Mouse (Mus musculus): ENCODE data around the gene Khdc1c. TPM values are rescaled to one million over a fixed set of nuclear protein-coding genes. Genes with fewer than 3 reads are reported as not detected.
"Not testable (repeated sequence)": the region's sequence is repeated elsewhere in the genome, so short reads cannot be mapped to it uniquely, and the experiment has no call there.

Gene Khdc1c
- polyA plus RNA-seq, 2 experiments, result not detected

GRCm38 (mm10) chr1:21333222-21333973 is 34.7 kb upstream of the Khdc1c start:
- Histone ChIP-seq H3K4me3 (replicated peaks; ENCODE audit: low read length) (no peak overlapping the region), H3K36me3 (ENCODE audit: control insufficient read depth, insufficient read depth, low read length) (no peaks in the 10 kb centered on the region), H3K9ac (ENCODE audit: low read depth, low read length, severe bottlenecking) (no peak overlapping the region), H3K27me3 (ENCODE audit: control insufficient read depth, insufficient read depth, low read length) (no peaks in the 10 kb centered on the region), H3K4me1 (ENCODE audit: control insufficient read depth, insufficient read depth, low read length) (no peaks in the 10 kb centered on the region), H3K4me2 (replicated peaks; ENCODE audit: low read depth, low read length, severe bottlenecking) (no peak overlapping the region), H3K27ac (replicated peaks; ENCODE audit: low read depth, low read length) (no peak overlapping the region), H3K9me3 (ENCODE audit: control insufficient read depth, low read length) (no peaks in the 10 kb centered on the region)
- TF ChIP-seq POLR2A (IDR thresholded peaks at IDR 0.05; ENCODE audit: borderline replicate concordance, extremely low read depth, insufficient read depth, insufficient read length), result no peak
- DNase-seq (ENCODE audit: low spot score) (no peak), ATAC-seq (ENCODE audit: low FRiP score, low read depth) (no peak)
- 78% methylated on average over 16 of the region's 16 CpGs for WGBS

GRCm38 (mm10) chr1:21335836-21336235 is 32.3 kb upstream of the Khdc1c start:
- ATAC-seq (ENCODE audit: low FRiP score, low read depth), result no peak

GRCm38 (mm10) chr1:21340745-21341144 is 27.4 kb upstream of the Khdc1c start:
- H3K36me3 ChIP-seq (ENCODE audit: control insufficient read depth, insufficient read depth, low read length), result no peaks in the 10 kb centered on the region
- no peaks in the 10 kb centered on the region for H3K27me3 ChIP-seq (ENCODE audit: control insufficient read depth, insufficient read depth, low read length)
- H3K9me3 ChIP-seq (ENCODE audit: control insufficient read depth, low read length), result no peaks in the 10 kb centered on the region
- H3K4me2 ChIP-seq (replicated peaks; ENCODE audit: low read depth, low read length, severe bottlenecking), result no peak overlapping the region
- H3K27ac ChIP-seq (replicated peaks; ENCODE audit: low read depth, low read length), result no peak overlapping the region
- no peak for DNase-seq (ENCODE audit: low spot score)
- no peak overlapping the region for H3K9ac ChIP-seq (ENCODE audit: low read depth, low read length, severe bottlenecking)
- H3K4me1 ChIP-seq (ENCODE audit: control insufficient read depth, insufficient read depth, low read length), result no peaks in the 10 kb centered on the region
- ATAC-seq (ENCODE audit: low FRiP score, low read depth), result no peak
- 100% methylated on average over 1 of the region's 1 CpGs for WGBS
- no peak overlapping the region for H3K4me3 ChIP-seq (replicated peaks; ENCODE audit: low read length)
- TF ChIP-seq POLR2A (IDR thresholded peaks at IDR 0.05; ENCODE audit: borderline replicate concordance, extremely low read depth, insufficient read depth, insufficient read length), result no peak

More at GRCm38 (mm10) chr1:21335836-21336235, 32.3 kb upstream of the Khdc1c start:
- no peak for DNase-seq (ENCODE audit: low spot score)
- Histone ChIP-seq H3K9ac (ENCODE audit: low read depth, low read length, severe bottlenecking) (no peak overlapping the region), H3K27ac (replicated peaks; ENCODE audit: low read depth, low read length) (no peak overlapping the region), H3K27me3 (ENCODE audit: control insufficient read depth, insufficient read depth, low read length) (no peaks in the 10 kb centered on the region), H3K4me3 (replicated peaks; ENCODE audit: low read length) (no peak overlapping the region), H3K4me2 (replicated peaks; ENCODE audit: low read depth, low read length, severe bottlenecking) (no peak overlapping the region), H3K36me3 (ENCODE audit: control insufficient read depth, insufficient read depth, low read length) (no peaks in the 10 kb centered on the region), H3K9me3 (ENCODE audit: control insufficient read depth, low read length) (no peaks in the 10 kb centered on the region), H3K4me1 (ENCODE audit: control insufficient read depth, insufficient read depth, low read length) (no peaks in the 10 kb centered on the region)
- no peak for TF ChIP-seq POLR2A (IDR thresholded peaks at IDR 0.05; ENCODE audit: borderline replicate concordance, extremely low read depth, insufficient read depth, insufficient read length)

GRCm38 (mm10) chr1:21344253-21344652 is 23.9 kb upstream of the Khdc1c start:
- Histone ChIP-seq H3K4me2 (replicated peaks; ENCODE audit: low read depth, low read length, severe bottlenecking) (no peak overlapping the region), H3K27me3 (ENCODE audit: control insufficient read depth, insufficient read depth, low read length) (no peaks in the 10 kb centered on the region), H3K4me1 (ENCODE audit: control insufficient read depth, insufficient read depth, low read length) (no peaks in the 10 kb centered on the region), H3K36me3 (ENCODE audit: control insufficient read depth, insufficient read depth, low read length) (no peaks in the 10 kb centered on the region), H3K27ac (replicated peaks; ENCODE audit: low read depth, low read length) (no peak overlapping the region), H3K9me3 (ENCODE audit: control insufficient read depth, low read length) (no peaks in the 10 kb centered on the region), H3K4me3 (replicated peaks; ENCODE audit: low read length) (no peak overlapping the region), H3K9ac (ENCODE audit: low read depth, low read length, severe bottlenecking) (no peak overlapping the region)
- 67% methylated on average over 4 of the region's 4 CpGs for WGBS
- no peak for TF ChIP-seq POLR2A (IDR thresholded peaks at IDR 0.05; ENCODE audit: borderline replicate concordance, extremely low read depth, insufficient read depth, insufficient read length)
- ATAC-seq (ENCODE audit: low FRiP score, low read depth), result no peak
- peak; percentile 63 for DNase-seq (ENCODE audit: low spot score)

GRCm38 (mm10) chr1:21344752-21345151 is 23.4 kb upstream of the Khdc1c start:
- not testable (repeated sequence) for ATAC-seq (ENCODE audit: low FRiP score, low read depth); H3K4me2 ChIP-seq (replicated peaks; ENCODE audit: low read depth, low read length, severe bottlenecking); H3K27me3 ChIP-seq (ENCODE audit: control insufficient read depth, insufficient read depth, low read length); DNase-seq (ENCODE audit: low spot score); H3K4me1 ChIP-seq (ENCODE audit: control insufficient read depth, insufficient read depth, low read length); H3K9ac ChIP-seq (ENCODE audit: low read depth, low read length, severe bottlenecking); H3K36me3 ChIP-seq (ENCODE audit: control insufficient read depth, insufficient read depth, low read length); H3K27ac ChIP-seq (replicated peaks; ENCODE audit: low read depth, low read length); H3K9me3 ChIP-seq (ENCODE audit: control insufficient read depth, low read length); H3K4me3 ChIP-seq (replicated peaks; ENCODE audit: low read length)
- WGBS, result 94% methylated on average over 7 of the region's 7 CpGs
